Mouse (Mus musculus) spleen, postnatal 0 days (tissue): Measurements from ENCODE around the gene Ubl4a. TPM values are rescaled to one million over a fixed set of nuclear protein-coding genes. Genes with fewer than 3 reads are reported as not detected.

ENCODE experiments used
- polyA plus RNA-seq: library from polyadenylated mRNA; unstranded; fragments of >200 nt; fragmentation: Nextera tagmentation; extraction: Ambion mirVana; gene quantifications from 2 replicates; pipeline ENCODE4 v1.2.1, GENCODE M21; 2015

Ubl4a gene
- 46.3 and 50.9 TPM in 2 replicates for polyA plus RNA-seq

GRCm38 (mm10) chrX:74372888-74373549 is at the start of gene Ubl4a, which contains the start of gene Slc10a3:
TSS of gene Ubl4a (minus strand) at chrX:74373218.
TSS of gene Slc10a3 (minus strand) at chrX:74373349.

GRCm38 (mm10) chrX:74392535-74393443 is 19.8 kb upstream of the Ubl4a start, which contains the start of the genes Fam3a and Ikbkg:
TSS of gene Fam3a (minus strand) at chrX:74393272.
TSS of gene Ikbkg (plus strand) at chrX:74393290.

DNA sequence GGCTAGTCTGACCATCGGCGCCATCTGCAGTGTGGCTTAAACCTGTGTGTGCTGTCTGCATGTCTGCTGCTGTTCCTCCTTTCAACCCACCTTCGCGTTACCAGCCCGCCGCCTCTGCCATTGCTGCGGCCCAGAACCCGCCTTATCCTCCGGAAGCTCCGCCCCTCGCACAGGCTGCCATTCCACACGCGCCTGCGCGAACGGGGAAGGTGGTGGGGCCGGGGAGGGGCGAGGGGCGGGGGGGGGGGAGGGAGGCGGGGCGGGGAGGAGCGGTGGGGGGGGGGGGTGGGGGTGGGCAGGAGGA is 19.6 kb downstream of the Ubl4a start, which contains the start of gene Lage3:
Lage3 (minus strand) TSS at position 152 of the 304 bp plus-strand sequence.

DNA sequence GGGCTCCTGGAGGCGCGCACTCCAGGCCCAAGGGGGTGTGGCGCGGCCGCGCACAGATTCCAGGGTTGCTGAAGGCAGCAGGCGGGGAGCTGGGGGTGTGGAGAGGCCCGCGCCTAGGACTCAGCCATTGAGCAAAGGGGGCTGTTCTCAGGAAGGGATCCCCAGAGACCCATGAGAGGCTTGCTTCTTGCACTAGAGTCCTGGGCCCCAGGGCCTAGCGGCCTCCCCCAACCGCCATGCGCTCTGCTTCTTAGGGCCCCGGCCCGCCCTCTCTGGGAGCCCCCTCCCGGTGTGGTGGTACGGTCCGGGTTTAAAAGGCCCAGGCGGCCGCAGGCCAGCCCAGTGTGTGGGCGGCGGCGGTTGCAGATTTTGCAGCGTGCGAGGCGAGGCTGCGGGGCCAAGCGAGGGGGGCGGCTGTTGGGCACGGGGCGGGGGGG is 44.3 kb downstream of the Ubl4a start, which contains the start of gene Plxna3:
Plxna3 (plus strand) TSS at position 342 of the 437 bp plus-strand sequence.

Other genes starting within 250 kb of the Ubl4a start
- not detected in 2 replicates for gene Opn1mw, start 245.8 kb downstream of the Ubl4a start, polyA plus RNA-seq
- 8.1 and 9.0 TPM in 2 replicates for gene Mecp2, start 237.9 kb downstream of the Ubl4a start, polyA plus RNA-seq
- not detected in 2 replicates for gene Tex28, start 205.4 kb downstream of the Ubl4a start, polyA plus RNA-seq
- 0.05 TPM in 1 of 2 replicates, not detected in the other for gene Tktl1, start 196.0 kb downstream of the Ubl4a start, polyA plus RNA-seq
- 107 and 134 TPM in 2 replicates for gene Flna, start 123.4 kb downstream of the Ubl4a start, polyA plus RNA-seq
- gene Emd, start 118.5 kb downstream of the Ubl4a start, polyA plus RNA-seq, result 14.7 and 15.4 TPM in 2 replicates
- gene Rpl10, start 102.4 kb downstream of the Ubl4a start, polyA plus RNA-seq, result 740 and 747 TPM in 2 replicates
- 42.8 and 48.5 TPM in 2 replicates for gene Taz, start 91.3 kb downstream of the Ubl4a start, polyA plus RNA-seq
- gene Dnase1l1, start 90.9 kb downstream of the Ubl4a start, polyA plus RNA-seq, result 27.8 and 31.3 TPM in 2 replicates
- 71.8 and 82.1 TPM in 2 replicates for gene Atp6ap1, start 76.1 kb downstream of the Ubl4a start, polyA plus RNA-seq
- 59.5 and 73.3 TPM in 2 replicates for gene Gdi1, start 68.2 kb downstream of the Ubl4a start, polyA plus RNA-seq
- gene Fam50a, start 60.2 kb downstream of the Ubl4a start, polyA plus RNA-seq, result 35.4 and 36.9 TPM in 2 replicates
- gene Plxna3, start 44.2 kb downstream of the Ubl4a start, polyA plus RNA-seq, result 1.1 and 1.8 TPM in 2 replicates
- 74.6 and 77.4 TPM in 2 replicates for gene Lage3, start 19.6 kb downstream of the Ubl4a start, polyA plus RNA-seq
- 9.6 and 11.5 TPM in 2 replicates for gene Slc10a3, start 131 bp upstream of the Ubl4a start, polyA plus RNA-seq
- gene Fam3a, start 20.1 kb upstream of the Ubl4a start, polyA plus RNA-seq, result 10.6 and 14.6 TPM in 2 replicates
- gene Ikbkg, start 20.1 kb upstream of the Ubl4a start, polyA plus RNA-seq, result 11.6 and 14.1 TPM in 2 replicates
- 49.6 and 52.9 TPM in 2 replicates for gene G6pdx, start 56.0 kb upstream of the Ubl4a start, polyA plus RNA-seq
- not detected in 2 replicates for gene Gm6880, start 108.2 kb upstream of the Ubl4a start, polyA plus RNA-seq
- not detected in 2 replicates for gene Olfr1326-ps1, start 201.7 kb upstream of the Ubl4a start, polyA plus RNA-seq
- not detected in 2 replicates for gene Olfr1325, start 219.5 kb upstream of the Ubl4a start, polyA plus RNA-seq